In the genomic region with DNA sequence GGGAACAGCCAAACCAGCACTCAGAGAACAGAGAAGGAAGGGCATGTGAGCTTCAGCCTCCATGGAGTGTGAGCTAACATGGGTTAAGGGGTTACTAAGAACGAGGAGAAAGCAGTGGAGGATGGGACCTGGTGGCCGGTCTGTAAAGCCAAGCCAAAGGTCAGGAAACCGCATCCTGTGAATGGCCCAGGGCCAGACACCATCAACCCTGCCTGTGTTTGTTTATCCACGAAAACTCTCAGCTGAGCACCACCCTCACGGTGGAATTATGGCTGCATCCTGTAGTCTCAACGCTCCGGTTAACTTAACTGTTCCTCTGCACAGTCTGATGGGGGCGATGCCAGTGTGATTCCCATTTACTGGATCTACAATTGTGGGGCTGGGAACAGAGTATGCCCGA, we compare ENCODE assay signal across 19 mouse cellular contexts. TPM values are rescaled to one million over a fixed set of nuclear protein-coding genes. Genes with fewer than 3 reads are reported as not detected.
DNase-seq lines count a peak whose midpoint lies in the region; ATAC-seq and TF ChIP-seq lines count a peak whose summit lies in the region.
"Had no signal": no experiment of that assay in that cellular context is flagged by ENCODE, and none has a peak within 500 bp of the region (broad histone marks: within the 10 kb centered on the region; RNA-seq: fewer than 3 reads in every experiment).

No protein-coding gene starts in this region.

- peak; percentile 67 for DNase-seq in heart, embryonic 10.5 days (ENCODE audit: low spot score)
- no peak for DNase-seq in heart, postnatal 14 days
- DNase-seq in liver, embryonic 11.5 days (ENCODE audit: low spot score): no peak
- DNase-seq in Patski (ENCODE audit: low read depth, low spot score): no peak
- peak; percentile 44 to 66 for DNase-seq in lung, postnatal 4 days
- no peak for DNase-seq in urinary bladder, postnatal 36 days (ENCODE audit: low spot score in 2 of 2)
- DNase-seq: adrenal gland, postnatal 10 days; B cell, adult 2 months; cerebellum, adult 18-20 months; layer of hippocampus, adult 9-11 months; right cerebral cortex, postnatal 25 days; thymus, postnatal 14 days had no signal

- in situ Hi-C loops in Patski (cut with MboI; ENCODE audit: low pct_unique_long_range_greater_than_20kb): no loop called here

- CTCF ChIA-PET in Patski (lab: Charles Lee): interaction anchor here (1.4 kb wide), 1 partner anchor 18 kb away, joined by 3 read pairs; no protein-coding TSS in a partner anchor

- WGBS in heart, embryonic 10.5 days: 62% methylated on average over 9 of the region's 9 CpGs
- WGBS in liver, embryonic 12.5 days (ENCODE audit: insufficient replicate concordance): 62% methylated on average over 9 of the region's 9 CpGs
- WGBS in liver, embryonic 11.5 days: 60% methylated on average over 9 of the region's 9 CpGs

- intact Hi-C loops in heart, postnatal 14 days (cut with DNase I): no loop called here

- H3K4me2 ChIP-seq in liver, embryonic 12.5 days: no peak overlapping the region
- H3K4me2 ChIP-seq in liver, embryonic 11.5 days: no peak overlapping the region
- H3K4me2 ChIP-seq: embryonic facial prominence, embryonic 12.5 days; hindbrain, embryonic 15.5 days; limb, embryonic 13.5 days; neural tube, embryonic 13.5 days had no signal

- H3K27ac ChIP-seq in heart, embryonic 10.5 days: no peak overlapping the region
- no peak overlapping the region for H3K27ac ChIP-seq in liver, embryonic 12.5 days
- no peak overlapping the region for H3K27ac ChIP-seq in liver, embryonic 11.5 days (ENCODE audit: low read depth, low read length)
- H3K27ac ChIP-seq: embryonic facial prominence, embryonic 12.5 days; hindbrain, embryonic 15.5 days; limb, embryonic 13.5 days; midbrain, embryonic 10.5 days; neural tube, embryonic 13.5 days had no signal

- ATAC-seq in liver, embryonic 12.5 days: peak; percentile 49; the same call in 1 of the 2 replicates
- no peak for ATAC-seq in liver, embryonic 11.5 days (replicated peaks; ENCODE audit: low FRiP score)
- ATAC-seq in Patski: peak; percentile 29
- ATAC-seq: forebrain, embryonic 16.5 days had no signal

- H3K27me3 ChIP-seq in heart, embryonic 10.5 days (ENCODE audit: insufficient read depth, poor library complexity, severe bottlenecking): no peaks in the 10 kb centered on the region
- no peaks in the 10 kb centered on the region for H3K27me3 ChIP-seq in liver, embryonic 12.5 days (replicated peaks)
- H3K27me3 ChIP-seq in liver, embryonic 11.5 days (replicated peaks; ENCODE audit: control insufficient read depth, insufficient read depth, low read length): no peaks in the 10 kb centered on the region
- no peaks in the 10 kb centered on the region for H3K27me3 ChIP-seq in Patski
- H3K27me3 ChIP-seq: embryonic facial prominence, embryonic 12.5 days; hindbrain, embryonic 15.5 days; limb, embryonic 13.5 days; neural tube, embryonic 13.5 days had no signal

- H3K9ac ChIP-seq in liver, embryonic 12.5 days: no peak overlapping the region
- no peak overlapping the region for H3K9ac ChIP-seq in liver, embryonic 11.5 days (ENCODE audit: low read depth, low read length)
- H3K9ac ChIP-seq: embryonic facial prominence, embryonic 12.5 days; hindbrain, embryonic 15.5 days; limb, embryonic 13.5 days; neural tube, embryonic 13.5 days had no signal

- POLR2A ChIA-PET in Patski (lab: Charles Lee): no interaction called here

- H3K36me3 ChIP-seq in heart, embryonic 10.5 days: no peaks in the 10 kb centered on the region
- no peaks in the 10 kb centered on the region for H3K36me3 ChIP-seq in liver, embryonic 12.5 days
- no peaks in the 10 kb centered on the region for H3K36me3 ChIP-seq in liver, embryonic 11.5 days (ENCODE audit: control insufficient read depth, insufficient read depth, low read length)
- H3K36me3 ChIP-seq: embryonic facial prominence, embryonic 12.5 days; hindbrain, embryonic 15.5 days; limb, embryonic 13.5 days; midbrain, embryonic 10.5 days; neural tube, embryonic 13.5 days had no signal

- H3K4me3 ChIP-seq in heart, embryonic 10.5 days: no peak overlapping the region
- H3K4me3 ChIP-seq in liver, embryonic 12.5 days: no peak overlapping the region
- H3K4me3 ChIP-seq in liver, embryonic 11.5 days (ENCODE audit: low read depth, low read length): no peak overlapping the region
- H3K4me3 ChIP-seq: embryonic facial prominence, embryonic 12.5 days; hindbrain, embryonic 15.5 days; limb, embryonic 13.5 days; midbrain, embryonic 10.5 days; neural tube, embryonic 13.5 days had no signal

- no peaks in the 10 kb centered on the region for H3K9me3 ChIP-seq in heart, embryonic 10.5 days
- no peaks in the 10 kb centered on the region for H3K9me3 ChIP-seq in liver, embryonic 12.5 days (replicated peaks)
- no peaks in the 10 kb centered on the region for H3K9me3 ChIP-seq in liver, embryonic 11.5 days (ENCODE audit: control insufficient read depth, low read length)
- H3K9me3 ChIP-seq: embryonic facial prominence, embryonic 12.5 days; hindbrain, embryonic 15.5 days; limb, embryonic 13.5 days; midbrain, embryonic 10.5 days; neural tube, embryonic 13.5 days had no signal

- TF ChIP-seq CTCF in Patski (IDR thresholded peaks at IDR 0.05): no peak

- peaks cover 5% of the 10 kb centered on the region for H3K4me1 ChIP-seq in heart, embryonic 10.5 days
- H3K4me1 ChIP-seq in liver, embryonic 12.5 days: peaks cover 13% of the 10 kb centered on the region; the same call in 1 of the 2 replicates
- peaks cover 2% of the 10 kb centered on the region; the same call in 1 of the 2 replicates for H3K4me1 ChIP-seq in liver, embryonic 11.5 days (replicated peaks; ENCODE audit: control insufficient read depth, insufficient read depth, low read length)
- H3K4me1 ChIP-seq: hindbrain, embryonic 15.5 days; neural tube, embryonic 13.5 days had no signal

RNA-seq across cellular contexts. Expression of gene Lrmp, which starts 20.4 kb away (rescaled TPM):
- 2.3 and 4.8 TPM in 2 replicates for polyA plus RNA-seq in heart, embryonic 10.5 days (2016; fragmentation: Nextera tagmentation; extraction: Ambion mirVana)
- 1 to 10 TPM; 2.2 to 7.0 TPM for total RNA-seq in heart, postnatal 14 days (2021)
- 18.9 and 20.6 TPM in 2 replicates for polyA plus RNA-seq in liver, embryonic 12.5 days (2016; fragmentation: Nextera tagmentation; extraction: Ambion mirVana)
- polyA plus RNA-seq in liver, embryonic 11.5 days (2014; fragmentation: Nextera tagmentation; extraction: Ambion mirVana): 27.1 and 28.8 TPM in 2 replicates
- polyA plus RNA-seq in Patski (2021): 0.04 TPM

RNA-seq across cellular contexts. Expression of gene Bcat1, which starts 59.8 kb away (rescaled TPM):
- polyA plus RNA-seq in heart, embryonic 10.5 days (2016; fragmentation: Nextera tagmentation; extraction: Ambion mirVana): 33.2 and 49.6 TPM in 2 replicates
- 1 to 10 TPM; 2.2 to 2.5 TPM for total RNA-seq in heart, postnatal 14 days (2021)
- polyA plus RNA-seq in liver, embryonic 12.5 days (2016; fragmentation: Nextera tagmentation; extraction: Ambion mirVana): 0.93 and 1.5 TPM in 2 replicates
- polyA plus RNA-seq in liver, embryonic 11.5 days (2014; fragmentation: Nextera tagmentation; extraction: Ambion mirVana): 5.0 and 6.0 TPM in 2 replicates
- polyA plus RNA-seq in Patski (2021): 57.1 TPM

Comparison
In these comparisons a context has a peak if more than half of its experiments do, and no peak if none do; other contexts are left out.
1. DNase-seq: peak in heart, embryonic 10.5 days (single experiment) and lung, postnatal 4 days (2 of 2); none in heart, postnatal 14 days (0 of 2), liver, embryonic 11.5 days (single experiment), Patski (single experiment) and urinary bladder, postnatal 36 days (0 of 2).